Mouse (Mus musculus) forebrain, embryonic 12.5 days (tissue): ENCODE data around the gene Slc9a1. TPM values are rescaled to one million over a fixed set of nuclear protein-coding genes. Genes with fewer than 3 reads are reported as not detected.
A peak's percentile ranks its signal among the peaks of the same experiment; 100 is the strongest.

Experiments used
- ATAC-seq: fragments of 200-750 bp; cut with Nextera tagmentation; 2 replicates; pipeline ENCODE4 v1.8.0; 2017; ENCODE audit warnings: moderate TSS enrichment; ENCODE audit not compliant: low FRiP score
- H3K27ac ChIP-seq: fragments of 300-500 bp; sonication (generic); 2 replicates; pipeline ENCODE4 v1.5.1; 2016; ENCODE audit warnings: mild to moderate bottlenecking
- H3K27me3 ChIP-seq: fragments of 300-500 bp; sonication (generic); 2 replicates; pipeline ENCODE4 v1.6.1; 2016; ENCODE audit warnings: mild to moderate bottlenecking
- H3K36me3 ChIP-seq: fragments of 300-500 bp; sonication (generic); replicated peaks from 2 replicates; pipeline ENCODE4 v1.6.1; 2016; ENCODE audit warnings: mild to moderate bottlenecking
- H3K4me1 ChIP-seq: fragments of 300-500 bp; sonication (generic); 2 replicates; pipeline ENCODE4 v1.6.1; 2016
- H3K4me2 ChIP-seq: fragments of 300-500 bp; sonication (generic); 2 replicates; pipeline ENCODE4 v1.6.1; 2016; ENCODE audit warnings: mild to moderate bottlenecking, moderate library complexity
- H3K4me3 ChIP-seq: fragments of 300-500 bp; sonication (generic); replicated peaks from 2 replicates; pipeline ENCODE4 v1.5.1; 2016; ENCODE audit warnings: mild to moderate bottlenecking
- H3K9ac ChIP-seq: fragments of 300-500 bp; sonication (generic); 2 replicates; pipeline ENCODE4 v1.6.1; 2016; ENCODE audit warnings: mild to moderate bottlenecking
- H3K9me3 ChIP-seq: fragments of 300-500 bp; sonication (generic); 2 replicates; pipeline ENCODE4 v1.6.1; 2016
- WGBS: fragments of 180-500 bp; shearing (Covaris S2); methylation state at CpG from one replicate; pipeline ENCODE4 v1.1.7; 2016; 5-methylcytosine and 5-hydroxymethylcytosine counted together
- polyA plus RNA-seq: library from polyadenylated mRNA; unstranded; fragments of >200 nt; fragmentation: Nextera tagmentation; extraction: Ambion mirVana; gene quantifications from 2 replicates; pipeline ENCODE4 v1.2.1, GENCODE M21; 2016

Gene Slc9a1
- polyA plus RNA-seq, 1 experiment from 2014 or later, result 7.2 TPM

DNA sequence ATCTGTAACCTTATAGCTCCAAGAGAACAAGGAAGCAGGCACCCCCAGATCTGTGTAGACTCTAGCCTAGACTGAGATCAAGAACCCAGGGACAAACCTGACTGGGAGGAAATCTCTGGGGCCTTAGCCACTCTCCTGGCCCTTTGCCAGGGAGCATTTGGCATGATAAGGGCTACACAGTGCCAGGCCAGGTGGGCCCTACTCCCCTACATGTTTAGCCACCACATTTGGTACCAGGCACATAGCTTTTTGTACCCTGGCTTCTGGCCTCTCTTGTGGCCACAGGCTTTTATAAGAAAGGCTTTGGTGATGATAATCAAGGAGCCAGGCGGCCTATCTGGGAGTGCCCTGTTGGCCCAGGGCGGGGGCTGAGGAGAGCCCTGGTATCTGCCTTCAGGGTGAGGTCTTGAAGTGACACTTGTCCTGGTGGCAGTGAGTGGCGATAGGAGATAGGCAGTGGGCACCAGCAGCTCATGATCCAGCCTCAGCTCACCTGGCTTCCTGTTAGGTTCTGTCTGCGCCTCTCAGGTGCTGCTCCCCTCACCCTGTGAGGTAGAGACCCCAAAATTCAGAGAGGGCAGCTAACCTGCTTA is 25.6 kb downstream of the Slc9a1 start:
- Histone ChIP-seq H3K9ac (no peak overlapping the region), H3K27me3 (no peaks in the 10 kb centered on the region), H3K4me2 (no peak overlapping the region), H3K36me3 (no peaks in the 10 kb centered on the region), H3K4me3 (no peak overlapping the region), H3K9me3 (no peaks in the 10 kb centered on the region), H3K4me1 (peaks cover 33% of the 10 kb centered on the region), H3K27ac (no peak overlapping the region)
- ATAC-seq, result no peak
- WGBS, result 82% methylated on average over 4 of the region's 4 CpGs

DNA sequence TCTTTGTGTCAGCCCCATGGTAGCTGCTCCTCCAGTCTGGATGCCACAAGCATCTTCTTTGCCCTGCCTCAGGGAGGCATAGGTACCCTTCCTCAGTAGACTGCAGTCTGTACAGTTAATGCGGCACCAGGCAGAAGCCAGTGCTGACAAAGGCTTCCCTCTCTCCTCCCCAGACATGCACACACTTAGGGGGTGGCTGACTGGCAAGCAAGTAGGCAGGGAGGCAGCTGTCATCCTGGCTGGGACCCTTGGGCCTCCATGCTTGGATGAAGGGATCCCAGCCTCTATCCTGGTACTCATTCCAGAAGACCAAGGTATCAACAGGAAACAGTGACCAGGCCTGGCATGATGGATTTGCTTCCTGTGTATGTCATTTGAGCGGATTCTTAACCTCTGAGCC is 26.6 kb downstream of the Slc9a1 start:
- no peak overlapping the region for H3K4me2 ChIP-seq
- H3K27ac ChIP-seq, result peak overlapping the region; percentile 38; the same call in 1 of the 2 replicates
- no peaks in the 10 kb centered on the region for H3K9me3 ChIP-seq
- H3K9ac ChIP-seq, result no peak overlapping the region
- H3K27me3 ChIP-seq, result no peaks in the 10 kb centered on the region
- no peaks in the 10 kb centered on the region for H3K36me3 ChIP-seq
- no peak overlapping the region for H3K4me3 ChIP-seq
- ATAC-seq, result no peak
- H3K4me1 ChIP-seq, result peaks cover 33% of the 10 kb centered on the region
- 80% methylated on average over 2 of the region's 2 CpGs for WGBS

DNA sequence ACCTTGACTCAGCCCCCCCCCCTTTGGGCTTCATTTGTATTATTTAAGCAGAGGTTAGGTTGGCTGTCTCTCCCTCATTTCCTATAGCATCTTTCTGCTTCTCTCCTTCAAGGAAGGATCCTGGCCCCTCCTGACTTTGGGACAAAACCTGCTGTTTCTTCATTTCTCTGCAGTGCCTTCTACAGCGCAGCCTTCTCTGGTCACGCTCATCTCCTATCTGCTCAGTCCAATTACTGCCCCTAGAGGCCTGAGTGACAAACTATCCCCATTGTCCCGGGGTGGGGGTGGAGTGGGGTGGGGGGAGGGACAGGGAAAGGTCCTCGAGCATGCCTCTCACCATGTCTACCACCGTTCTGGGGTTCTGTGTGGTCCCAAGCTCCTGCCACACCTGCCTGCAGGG is 27.8 kb downstream of the Slc9a1 start:
- H3K27ac ChIP-seq, result no peak overlapping the region

DNA sequence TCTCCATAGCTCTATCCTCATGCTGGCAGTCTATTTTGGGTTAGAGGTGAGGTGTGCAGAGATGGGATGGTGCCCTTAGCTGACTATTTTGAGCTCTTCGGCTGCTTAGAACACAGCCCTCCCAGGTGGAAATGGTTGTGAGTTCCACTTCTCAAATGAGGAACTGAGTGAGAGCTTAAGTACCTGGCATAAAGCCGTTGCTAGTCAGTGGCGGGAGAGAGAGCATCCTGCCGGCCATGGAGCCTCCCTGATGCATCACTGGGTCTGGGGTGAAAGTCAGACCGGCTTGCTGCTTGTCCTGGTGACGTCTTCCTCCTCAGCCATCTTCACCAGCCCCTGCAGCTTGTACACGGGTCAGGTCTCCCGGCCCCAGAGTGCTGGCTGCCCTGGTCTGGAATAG is 28.5 kb downstream of the Slc9a1 start:
- H3K9ac ChIP-seq, result no peak overlapping the region
- no peaks in the 10 kb centered on the region for H3K36me3 ChIP-seq
- H3K27ac ChIP-seq, result no peak overlapping the region
- no peak overlapping the region for H3K4me2 ChIP-seq
- H3K27me3 ChIP-seq, result no peaks in the 10 kb centered on the region
- H3K9me3 ChIP-seq, result no peaks in the 10 kb centered on the region
- ATAC-seq, result no peak
- peaks cover 33% of the 10 kb centered on the region for H3K4me1 ChIP-seq
- H3K4me3 ChIP-seq, result no peak overlapping the region
- WGBS, result 84% methylated on average over 8 of the region's 8 CpGs

More for the DNA sequence above, 27.8 kb downstream of the Slc9a1 start:
- Histone ChIP-seq H3K4me2 (no peak overlapping the region), H3K9me3 (no peaks in the 10 kb centered on the region), H3K4me1 (peaks cover 33% of the 10 kb centered on the region), H3K4me3 (no peak overlapping the region), H3K36me3 (no peaks in the 10 kb centered on the region), H3K27me3 (no peaks in the 10 kb centered on the region), H3K9ac (no peak overlapping the region)
- ATAC-seq, result no peak
- WGBS, result 48% methylated on average over 5 of the region's 5 CpGs

DNA sequence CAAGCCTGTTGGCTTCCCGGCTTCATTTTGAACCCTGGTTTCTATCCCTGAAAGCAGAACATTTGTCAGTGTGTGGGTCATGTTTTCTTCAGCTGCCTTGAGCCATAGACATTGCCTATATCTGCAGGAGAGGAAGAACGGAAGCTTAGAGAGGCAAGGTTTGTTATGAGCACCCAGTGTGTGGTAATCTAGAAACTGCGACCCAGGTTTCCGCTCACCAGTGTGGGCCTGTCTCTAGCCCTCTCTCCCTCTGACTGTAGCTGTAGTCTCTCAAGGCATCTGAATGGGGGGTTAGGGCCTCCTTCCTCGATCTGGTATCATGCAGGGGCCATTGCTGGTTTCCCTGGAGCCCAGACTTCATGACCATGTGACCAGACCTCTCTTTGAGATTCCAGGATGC is 29.1 kb downstream of the Slc9a1 start:
- no peak overlapping the region for H3K9ac ChIP-seq
- ATAC-seq, result no peak
- WGBS, result 85% methylated on average over 5 of the region's 5 CpGs
- no peaks in the 10 kb centered on the region for H3K36me3 ChIP-seq
- no peaks in the 10 kb centered on the region for H3K9me3 ChIP-seq
- H3K27me3 ChIP-seq, result no peaks in the 10 kb centered on the region
- H3K27ac ChIP-seq, result no peak overlapping the region
- H3K4me1 ChIP-seq, result peaks cover 33% of the 10 kb centered on the region
- H3K4me3 ChIP-seq, result no peak overlapping the region
- H3K4me2 ChIP-seq, result no peak overlapping the region

DNA sequence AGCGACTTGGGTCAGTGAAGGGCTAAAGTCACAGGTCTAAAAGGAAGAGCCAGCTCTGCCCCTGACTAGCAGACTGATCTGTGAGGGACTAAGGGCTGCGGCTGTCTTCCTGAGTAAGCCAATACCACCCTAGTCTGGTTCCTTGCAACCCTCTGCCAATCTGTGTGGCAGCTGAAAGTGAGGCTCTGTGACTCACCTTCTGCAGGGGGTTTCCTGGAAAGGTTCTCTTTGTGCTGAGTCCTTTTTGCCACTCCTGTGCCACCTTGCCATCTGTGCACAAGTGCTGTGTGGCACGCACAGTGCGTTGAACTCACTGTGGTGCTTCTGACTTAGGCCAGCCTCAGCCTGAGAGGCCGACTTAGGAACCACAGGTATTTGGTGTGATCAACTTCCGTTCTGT is 30.0 kb downstream of the Slc9a1 start:
- Histone ChIP-seq H3K27me3 (no peaks in the 10 kb centered on the region), H3K4me3 (no peak overlapping the region), H3K4me1 (peaks cover 30% of the 10 kb centered on the region), H3K4me2 (no peak overlapping the region), H3K9me3 (no peaks in the 10 kb centered on the region), H3K9ac (no peak overlapping the region), H3K27ac (no peak overlapping the region), H3K36me3 (no peaks in the 10 kb centered on the region)
- 91% methylated on average over 6 of the region's 6 CpGs for WGBS
- ATAC-seq, result no peak

DNA sequence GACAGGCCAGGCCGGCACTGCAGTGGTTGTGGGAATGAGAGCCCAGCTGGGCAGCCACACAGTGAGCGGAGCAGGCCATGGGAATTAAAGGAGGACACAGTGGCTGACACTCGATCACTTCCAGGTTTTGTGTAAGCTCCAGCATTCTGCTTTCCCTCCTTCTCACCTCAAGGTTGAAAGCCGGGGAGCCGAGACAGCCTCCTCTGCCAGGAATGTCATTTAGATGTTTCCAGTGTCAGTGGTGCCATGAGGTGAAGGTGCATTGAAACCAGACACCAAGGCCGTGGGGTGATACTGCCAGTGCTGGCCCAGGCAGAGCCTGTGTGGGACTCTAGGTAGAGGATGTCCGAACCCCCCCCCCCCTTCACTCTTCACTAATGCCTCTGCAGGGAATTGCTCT is 30.6 kb downstream of the Slc9a1 start:
- Histone ChIP-seq H3K4me1 (peaks cover 25% of the 10 kb centered on the region), H3K4me3 (no peak overlapping the region), H3K36me3 (no peaks in the 10 kb centered on the region), H3K27me3 (no peaks in the 10 kb centered on the region), H3K27ac (no peak overlapping the region), H3K4me2 (no peak overlapping the region), H3K9ac (no peak overlapping the region), H3K9me3 (no peaks in the 10 kb centered on the region)
- WGBS, result 74% methylated on average over 7 of the region's 7 CpGs
- ATAC-seq, result no peak

DNA sequence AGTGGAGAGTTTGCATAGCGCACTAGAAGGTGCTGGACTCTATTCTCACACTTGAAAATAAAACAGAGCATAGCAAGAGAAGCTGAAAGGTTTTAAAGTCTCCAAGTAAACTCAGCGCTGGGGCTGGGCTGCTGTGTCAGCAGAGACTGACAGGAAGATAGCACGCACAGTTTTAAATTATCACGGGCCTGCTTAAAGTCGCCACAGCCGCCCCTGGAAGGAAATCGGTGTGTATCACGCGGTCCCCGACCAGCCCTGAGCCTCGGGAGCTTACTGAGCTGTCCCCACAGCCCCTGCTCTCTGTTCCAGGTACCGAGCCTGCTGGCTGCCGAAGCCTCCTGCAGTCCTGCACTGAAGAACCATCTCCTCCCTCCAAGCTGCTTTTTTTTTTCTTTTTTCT is 32.5 kb downstream of the Slc9a1 start:
- H3K9ac ChIP-seq, result no peak overlapping the region
- WGBS, result 78% methylated on average over 13 of the region's 13 CpGs
- ATAC-seq, result no peak
- H3K36me3 ChIP-seq, result no peaks in the 10 kb centered on the region
- H3K4me3 ChIP-seq, result no peak overlapping the region
- no peaks in the 10 kb centered on the region for H3K9me3 ChIP-seq
- no peaks in the 10 kb centered on the region for H3K27me3 ChIP-seq
- no peak overlapping the region for H3K27ac ChIP-seq
- peaks cover 19% of the 10 kb centered on the region for H3K4me1 ChIP-seq
- no peak overlapping the region for H3K4me2 ChIP-seq

DNA sequence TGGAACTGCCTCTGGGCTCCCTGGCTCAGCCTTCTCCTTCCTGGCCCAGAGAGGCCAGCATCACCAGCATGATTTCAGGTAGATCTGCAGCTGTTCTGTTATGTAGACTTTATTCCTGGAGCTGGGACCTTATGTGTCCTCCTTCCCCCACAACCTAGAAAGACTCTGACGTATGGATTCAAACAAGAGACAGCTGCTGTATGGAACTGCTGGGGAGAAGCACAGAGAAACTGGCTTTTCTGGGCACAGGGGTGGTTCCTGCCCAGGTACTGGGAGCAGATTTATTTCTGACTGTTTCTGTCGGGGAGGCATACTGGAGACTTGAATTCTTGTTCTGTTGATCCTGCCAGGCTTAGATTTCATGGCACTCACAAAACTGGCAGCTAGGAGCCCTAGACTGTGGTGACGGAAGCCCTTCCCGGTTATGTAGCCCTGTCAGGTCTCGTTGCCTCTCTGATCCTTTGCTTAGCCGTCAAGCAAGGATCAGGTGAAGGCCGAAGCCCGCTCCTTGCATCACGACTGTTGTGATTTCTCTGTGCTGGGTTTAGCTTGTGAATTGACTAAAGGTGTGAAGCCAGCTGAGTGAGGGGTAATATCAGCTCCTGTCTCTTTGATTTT is 34.2 kb downstream of the Slc9a1 start:
- Histone ChIP-seq H3K27me3 (no peaks in the 10 kb centered on the region), H3K36me3 (no peaks in the 10 kb centered on the region), H3K4me1 (peaks cover 22% of the 10 kb centered on the region), H3K9me3 (no peaks in the 10 kb centered on the region), H3K4me2 (no peak overlapping the region), H3K4me3 (no peak overlapping the region), H3K27ac (no peak overlapping the region), H3K9ac (no peak overlapping the region)
- ATAC-seq, result no peak
- WGBS, result 92% methylated on average over 9 of the region's 9 CpGs

DNA sequence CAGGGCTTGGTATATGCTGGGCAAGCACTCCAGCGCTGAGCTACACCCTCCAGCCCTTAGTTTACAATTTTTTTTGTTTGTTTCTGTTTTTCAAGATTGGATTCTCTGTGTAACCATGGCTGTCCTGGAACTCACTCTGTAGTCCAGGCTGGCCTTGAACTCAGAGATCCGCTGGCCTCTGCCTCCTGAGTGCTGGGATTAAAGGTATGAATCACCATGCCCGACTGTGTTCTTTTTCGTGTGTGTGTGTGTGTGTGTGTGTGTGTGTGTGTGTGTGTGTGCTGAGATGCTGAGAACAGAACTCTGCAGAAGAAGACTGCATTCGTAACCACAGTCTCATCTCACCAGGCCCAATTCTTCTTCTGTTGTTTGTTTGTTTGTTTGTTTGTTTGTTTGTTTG is 34.8 kb downstream of the Slc9a1 start:
- Histone ChIP-seq H3K27me3 (no peaks in the 10 kb centered on the region), H3K4me1 (peaks cover 22% of the 10 kb centered on the region), H3K27ac (no peak overlapping the region), H3K9me3 (no peaks in the 10 kb centered on the region), H3K4me2 (no peak overlapping the region), H3K9ac (no peak overlapping the region), H3K4me3 (no peak overlapping the region), H3K36me3 (no peaks in the 10 kb centered on the region)
- no peak for ATAC-seq
- 90% methylated on average over 5 of the region's 5 CpGs for WGBS

DNA sequence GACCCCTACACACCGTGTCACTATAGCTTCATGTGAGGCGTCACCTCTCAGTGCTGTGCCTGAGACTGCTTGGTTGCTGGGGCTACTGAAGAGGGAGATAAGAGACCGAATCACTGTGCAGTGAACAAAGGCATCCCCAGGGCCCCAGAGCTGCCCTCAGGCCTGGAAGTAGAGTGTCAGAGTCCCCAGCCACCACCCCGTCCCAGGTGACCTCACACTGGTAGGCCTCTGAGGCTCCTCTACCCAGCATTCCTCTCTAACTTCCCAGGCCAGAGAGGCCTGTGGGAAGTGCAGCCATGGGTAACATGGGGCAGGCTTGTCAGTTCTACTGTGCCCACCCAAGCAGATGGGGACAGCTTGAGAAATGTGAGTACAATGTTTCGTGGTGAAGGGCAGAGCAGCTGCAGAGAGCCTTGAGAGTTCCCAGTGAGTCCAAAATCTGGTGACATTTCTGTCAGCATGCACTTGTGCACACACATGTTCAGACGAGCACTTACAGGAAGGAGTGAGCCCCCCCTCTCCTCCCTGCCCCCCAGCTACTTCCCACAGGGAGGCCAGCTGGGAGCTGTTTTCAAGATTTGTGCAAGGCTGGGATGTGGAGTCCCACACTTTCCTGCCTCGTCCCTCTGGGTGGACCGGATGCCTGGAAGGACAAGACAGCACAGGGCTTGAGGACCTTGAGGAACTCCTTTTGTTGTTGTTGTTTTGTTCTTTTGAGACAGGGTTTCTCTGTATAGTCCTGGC is 37.0 kb downstream of the Slc9a1 start:
- WGBS, result 68% methylated on average over 8 of the region's 8 CpGs
- H3K9me3 ChIP-seq, result no peaks in the 10 kb centered on the region

DNA sequence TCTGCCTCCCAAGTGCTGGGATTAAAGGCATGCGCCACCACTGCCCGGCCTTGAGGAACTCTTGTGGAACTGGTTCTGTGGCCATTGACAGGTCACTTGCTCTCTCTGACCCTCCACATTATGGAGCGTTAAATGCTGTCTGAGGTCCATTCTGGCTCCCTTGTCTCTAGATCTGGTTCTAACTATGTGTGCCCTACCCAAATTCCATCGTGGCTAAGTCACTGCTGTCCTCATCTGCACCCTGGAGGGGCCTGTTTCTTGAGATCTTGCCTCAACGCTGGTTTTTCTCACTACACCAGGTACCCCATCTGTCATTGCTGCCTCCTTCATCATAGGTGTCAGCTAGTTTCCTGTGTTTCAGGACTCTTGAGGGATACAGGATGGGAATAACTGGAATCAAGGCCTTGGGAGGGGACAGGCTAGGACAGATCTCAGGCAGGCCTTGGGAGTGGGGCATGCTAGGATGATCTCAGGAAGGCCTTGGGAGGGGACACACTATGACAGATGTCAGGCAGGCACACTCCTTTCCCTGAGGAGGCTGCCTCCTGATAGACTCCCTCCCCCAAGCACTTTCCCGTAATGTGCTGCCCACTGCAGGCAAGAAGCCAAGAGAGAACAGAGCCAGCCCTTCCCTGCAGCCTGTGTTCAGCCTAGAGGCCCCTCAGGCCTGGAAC is 37.7 kb downstream of the Slc9a1 start:
- H3K36me3 ChIP-seq, result peaks cover 4% of the 10 kb centered on the region
- no peaks in the 10 kb centered on the region for H3K27me3 ChIP-seq
- H3K4me1 ChIP-seq, result peaks cover 22% of the 10 kb centered on the region
- H3K9me3 ChIP-seq, result no peaks in the 10 kb centered on the region
- H3K4me3 ChIP-seq, result no peak overlapping the region
- peak overlapping the region; percentile 44; the same call in 1 of the 2 replicates for H3K27ac ChIP-seq
- H3K9ac ChIP-seq, result no peak overlapping the region
- no peak for ATAC-seq
- WGBS, result 81% methylated on average over 6 of the region's 6 CpGs
- no peak overlapping the region for H3K4me2 ChIP-seq

More for the DNA sequence above, 37.0 kb downstream of the Slc9a1 start:
- Histone ChIP-seq H3K36me3 (no peaks in the 10 kb centered on the region), H3K4me2 (no peak overlapping the region), H3K4me1 (peaks cover 22% of the 10 kb centered on the region), H3K9ac (peak overlapping the region; percentile 17; the same call in 1 of the 2 replicates), H3K27me3 (no peaks in the 10 kb centered on the region), H3K4me3 (no peak overlapping the region), H3K27ac (0 out of 2 replicates have a peak overlapping the region, but pooled peaks have one; percentile 8)
- no peak for ATAC-seq
